Comparison of ENCODE assay signal across 8 mouse cellular contexts in genomic region chr15:99368583-99369266, GRCm38 (mm10). TPM values are rescaled to one million over a fixed set of nuclear protein-coding genes. Genes with fewer than 3 reads are reported as not detected.
DNase-seq lines count a peak whose midpoint lies in the region; ATAC-seq and TF ChIP-seq lines count a peak whose summit lies in the region.
"Had no signal": no experiment of that assay in that cellular context is flagged by ENCODE, and none has a peak within 500 bp of the region (broad histone marks: within the 10 kb centered on the region; RNA-seq: fewer than 3 reads in every experiment).

No protein-coding gene starts in this region.

- H3K9ac ChIP-seq in forebrain, embryonic 13.5 days: peak overlapping the region; percentile 87
- H3K9ac ChIP-seq in liver, embryonic 12.5 days: no peak overlapping the region
- H3K9ac ChIP-seq in stomach, postnatal 0 days (ENCODE audit: low read length): no peak overlapping the region

- no peaks in the 10 kb centered on the region for H3K36me3 ChIP-seq in forebrain, embryonic 13.5 days (ENCODE audit: poor library complexity, severe bottlenecking)
- no peaks in the 10 kb centered on the region for H3K36me3 ChIP-seq in liver, embryonic 12.5 days
- no peaks in the 10 kb centered on the region for H3K36me3 ChIP-seq in stomach, postnatal 0 days (ENCODE audit: control insufficient read depth, insufficient read depth, low read length)

- no peak for ATAC-seq in forebrain, embryonic 13.5 days
- no peak for ATAC-seq in liver, embryonic 12.5 days
- no peak; the same call in 1 of the 2 replicates for ATAC-seq in stomach, postnatal 0 days (ENCODE audit: low FRiP score, low TSS enrichment)

- TF ChIP-seq EP300 in stomach, postnatal 0 days (optimal IDR thresholded peaks at IDR 0.05): no peak

- peaks cover 7% of the 10 kb centered on the region; the same call in 1 of the 2 replicates for H3K27me3 ChIP-seq in forebrain, embryonic 13.5 days
- H3K27me3 ChIP-seq in liver, embryonic 12.5 days (replicated peaks): peaks cover 40% of the 10 kb centered on the region
- no peaks in the 10 kb centered on the region; the same call in 1 of the 2 replicates for H3K27me3 ChIP-seq in stomach, postnatal 0 days (ENCODE audit: control insufficient read depth, insufficient read depth, low read length)

- peaks cover 14% of the 10 kb centered on the region for H3K4me1 ChIP-seq in forebrain, embryonic 13.5 days
- peaks cover 35% of the 10 kb centered on the region for H3K4me1 ChIP-seq in liver, embryonic 12.5 days
- H3K4me1 ChIP-seq in stomach, postnatal 0 days (replicated peaks; ENCODE audit: control insufficient read depth, insufficient read depth): 0 out of 2 replicates have a peak, but pooled peaks cover 3% of the 10 kb centered on the region

- TF ChIP-seq CTCF in stomach, postnatal 0 days (IDR thresholded peaks at IDR 0.05; ENCODE audit: low read depth): no peak

- WGBS in forebrain, embryonic 13.5 days: 74% methylated on average over 4 of the region's 4 CpGs
- WGBS in liver, embryonic 12.5 days (ENCODE audit: insufficient replicate concordance): 41% methylated on average over 4 of the region's 4 CpGs
- WGBS in stomach, postnatal 0 days: 35% methylated on average over 4 of the region's 4 CpGs

- H3K27ac ChIP-seq in forebrain, embryonic 13.5 days: no peak overlapping the region
- H3K27ac ChIP-seq in liver, embryonic 12.5 days: no peak overlapping the region
- 0 out of 2 replicates have a peak overlapping the region, but pooled peaks have one; percentile 13 for H3K27ac ChIP-seq in stomach, postnatal 0 days (replicated peaks)

- DNase-seq in retina, postnatal 1 day: peak; percentile 18
- no peak for DNase-seq in retina, embryonic 14.5 days (ENCODE audit: low spot score)
- no peak for DNase-seq in stomach, postnatal 0 days (ENCODE audit: low spot score)
- DNase-seq in cerebellum, adult 11 months: no peak
- no peak for DNase-seq in gastrocnemius, postnatal 10 days
- DNase-seq: adrenal gland, postnatal 14 days had no signal

- no peaks in the 10 kb centered on the region for H3K9me3 ChIP-seq in forebrain, embryonic 13.5 days (replicated peaks)
- H3K9me3 ChIP-seq in liver, embryonic 12.5 days (replicated peaks): no peaks in the 10 kb centered on the region
- H3K9me3 ChIP-seq in stomach, postnatal 0 days (ENCODE audit: control insufficient read depth, low read length): no peaks in the 10 kb centered on the region

- H3K4me3 ChIP-seq in forebrain, embryonic 13.5 days: peak overlapping the region; percentile 79
- H3K4me3 ChIP-seq in liver, embryonic 12.5 days: 0 out of 2 replicates have a peak overlapping the region, but pooled peaks have one; percentile 15
- H3K4me3 ChIP-seq in stomach, postnatal 0 days (ENCODE audit: low read depth, low read length): peak overlapping the region; percentile 73

- H3K4me2 ChIP-seq in forebrain, embryonic 13.5 days: peak overlapping the region; percentile 73
- H3K4me2 ChIP-seq in liver, embryonic 12.5 days: peak overlapping the region; percentile 77
- H3K4me2 ChIP-seq in stomach, postnatal 0 days (replicated peaks; ENCODE audit: low read depth): peak overlapping the region; percentile 89

RNA-seq across cellular contexts. Expression of gene Fmnl3, which starts 1.6 kb away (rescaled TPM):
- 8.1 and 8.2 TPM in 2 replicates for polyA plus RNA-seq in forebrain, embryonic 13.5 days (2015; fragmentation: Nextera tagmentation; extraction: Ambion mirVana)
- 7.4 and 8.6 TPM in 2 replicates for polyA plus RNA-seq in liver, embryonic 12.5 days (2016; fragmentation: Nextera tagmentation; extraction: Ambion mirVana)
- 8.0 and 8.6 TPM in 2 replicates for polyA plus RNA-seq in stomach, postnatal 0 days (2015; fragmentation: Nextera tagmentation; extraction: Ambion mirVana)
- 10 to 100 TPM; 17.6 to 26.2 TPM for total RNA-seq in gastrocnemius, postnatal 10 days (2021)

RNA-seq across cellular contexts. Expression of gene Tmbim6, which starts 24.0 kb away (rescaled TPM):
- 227 and 249 TPM in 2 replicates for polyA plus RNA-seq in forebrain, embryonic 13.5 days (2015; fragmentation: Nextera tagmentation; extraction: Ambion mirVana)
- polyA plus RNA-seq in liver, embryonic 12.5 days (2016; fragmentation: Nextera tagmentation; extraction: Ambion mirVana): 199 and 201 TPM in 2 replicates
- polyA plus RNA-seq in stomach, postnatal 0 days (2015; fragmentation: Nextera tagmentation; extraction: Ambion mirVana): 469 and 479 TPM in 2 replicates
- total RNA-seq in gastrocnemius, postnatal 10 days (2021): 100 to 1,000 TPM; 189 to 194 TPM

Comparison
In these comparisons a context has a peak if more than half of its experiments do, and no peak if none do; other contexts are left out.
1. H3K4me3 ChIP-seq: peak in every context shown above with its lines; median percentile 79 in forebrain, embryonic 13.5 days; 73 in stomach, postnatal 0 days; 15 in liver, embryonic 12.5 days.